8 mouse cellular contexts compared by ENCODE assay signal in the genomic region with DNA sequence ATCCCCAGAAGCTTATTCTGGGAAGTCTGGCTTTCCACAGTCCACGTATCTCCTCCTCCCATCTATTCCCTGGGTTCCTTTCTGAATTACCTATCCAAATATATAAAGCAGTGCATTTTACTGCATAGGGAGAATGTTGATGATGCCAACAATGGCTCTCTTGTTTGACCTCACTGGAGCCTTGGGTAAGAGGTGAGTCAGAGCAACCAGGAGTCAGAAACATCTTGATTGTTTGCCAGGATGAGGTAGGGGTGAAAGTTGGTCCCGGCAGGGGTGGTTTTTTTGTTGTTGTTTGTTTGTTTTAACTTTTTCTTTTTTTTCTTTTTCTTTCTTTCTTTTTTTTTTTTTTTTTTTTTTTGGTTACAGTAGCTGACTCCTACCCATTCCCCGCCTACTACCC. TPM values are rescaled to one million over a fixed set of nuclear protein-coding genes. Genes with fewer than 3 reads are reported as not detected.
DNase-seq lines count a peak whose midpoint lies in the region; ATAC-seq and TF ChIP-seq lines count a peak whose summit lies in the region.

A gene (plus strand): TSS at position 216 of the 400 bp plus-strand sequence.

- TF ChIP-seq CTCF in liver, adult 2 months (IDR thresholded peaks at IDR 0.05; ENCODE audit: low read depth, low read length) = no peak

- peak within 1 kb of the TSS; percentile 37 for H3K27ac ChIP-seq in liver, adult 2 months (replicated peaks; ENCODE audit: insufficient read depth, low read depth, low read length)

- no peak for TF ChIP-seq POLR2A in liver, adult 2 months (IDR thresholded peaks at IDR 0.05; ENCODE audit: extremely low read depth, insufficient read depth, low read length)

- no peaks in the 10 kb centered on the region for H3K27me3 ChIP-seq in liver, adult 2 months (ENCODE audit: control insufficient read depth, insufficient read depth, low read length)

- no peak for DNase-seq in liver, adult 2 months (ENCODE audit: extremely low read depth, low read depth, low spot score)
- DNase-seq in liver = no peak
- no peak for DNase-seq in adrenal gland, postnatal 25 days
- no peak for DNase-seq in layer of hippocampus, postnatal 14 days (ENCODE audit: low spot score in 2 of 2)
- DNase-seq in urinary bladder, postnatal 36 days (ENCODE audit: low spot score in 2 of 2) = no peak
- DNase-seq in thymus, postnatal 25 days = no peak

- H3K4me3 ChIP-seq in liver, adult 2 months (ENCODE audit: insufficient read depth, low read depth, low read length) = peak within 1 kb of the TSS; percentile 86

- 82% methylated on average over 3 of the region's 3 CpGs for WGBS in liver, adult 2 months

- ATAC-seq in granulocyte monocyte progenitor cell, adult 5-6 weeks (replicated peaks; ENCODE audit: poor library complexity, severe bottlenecking) = no peak
- ATAC-seq in megakaryocyte progenitor cell, adult 5-6 weeks (replicated peaks; ENCODE audit: poor library complexity) = no peak

- peaks cover 1% of the 10 kb centered on the region; the same call in 1 of the 2 replicates for H3K4me1 ChIP-seq in liver, adult 2 months (ENCODE audit: control insufficient read depth, insufficient read depth, low read length)

- no peaks in the 10 kb centered on the region; the same call in 1 of the 2 replicates for H3K79me2 ChIP-seq in liver, adult 2 months (ENCODE audit: control insufficient read depth, insufficient read depth, low read length)

- peak within 1 kb of the TSS; percentile 56 for H3K9ac ChIP-seq in liver, adult 2 months (ENCODE audit: low read depth, low read length)

- H3K36me3 ChIP-seq in liver, adult 2 months (ENCODE audit: control insufficient read depth, insufficient read depth, low read length) = no peaks in the 10 kb centered on the region

RNA-seq across cellular contexts. Expression of the gene that starts here (rescaled TPM):
- 35.1 and 40.5 TPM in 2 replicates for total RNA-seq in liver, adult 2 months (2014; rRNA removed)
- polyA plus RNA-seq in liver, adult 2 months (2012; rRNA removed) = 11.7 and 14.9 TPM in 2 replicates
- total RNA-seq in adrenal gland, postnatal 25 days (2021) = 44.9 and 47.6 TPM in 2 replicates
- 14.2 and 15.6 TPM in 2 replicates for total RNA-seq in granulocyte monocyte progenitor cell, adult 5-6 weeks (2014; fragmentation: Nextera tagmentation)
- total RNA-seq in granulocyte monocyte progenitor cell, adult 5-6 weeks (2017) = 18.9 and 28.9 TPM in 2 replicates
- 10 to 100 TPM; 38.3 to 38.8 TPM for total RNA-seq in layer of hippocampus, postnatal 14 days (2021)
- 21.1 and 23.8 TPM in 2 replicates for total RNA-seq in megakaryocyte progenitor cell, adult 5-6 weeks (2015)
- 22.5 and 24.0 TPM in 2 replicates for total RNA-seq in megakaryocyte progenitor cell, adult 5-6 weeks (2017)
